Mouse (Mus musculus) olfactory bulb, adult 2 months (tissue): Measurements from ENCODE around the gene Adgrg2.

Experiments
- CTCF ChIP-seq: fragments of 200-500 bp; IDR thresholded peaks from 2 replicates; pipeline ENCODE4 v1.5.1; 2012; ENCODE audit warnings: low read depth, mild to moderate bottlenecking, low read length, moderate library complexity; ENCODE audit not compliant: insufficient read depth
- POLR2A ChIP-seq: fragments of 200-500 bp; IDR thresholded peaks from 2 replicates; pipeline ENCODE4 v1.6.1; 2012; ENCODE audit warnings: mild to moderate bottlenecking, low read depth, low read length, moderate library complexity; ENCODE audit not compliant: insufficient read depth

DNA sequence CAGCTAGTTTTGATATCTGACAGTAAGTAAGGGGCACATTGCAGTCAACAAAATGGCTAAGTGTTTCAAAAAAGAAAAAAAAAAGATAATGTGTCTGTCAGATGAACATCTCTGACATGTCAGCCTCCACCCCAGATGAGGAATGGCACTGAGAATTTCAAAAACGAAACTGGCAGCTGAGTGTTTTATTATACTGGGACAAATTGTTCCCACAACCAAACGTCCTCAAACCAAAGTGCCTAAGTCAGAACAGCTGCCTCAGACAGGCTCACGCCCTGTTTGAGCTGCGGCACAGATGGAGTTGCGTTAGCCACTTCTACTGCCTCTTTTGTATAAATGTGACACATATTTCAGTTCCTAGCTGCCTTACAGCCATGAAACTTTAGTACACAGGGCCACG lies 104.4 kb downstream of the Adgrg2 start:
- TF ChIP-seq POLR2A (no peak), CTCF (no peak)
